Comparison of ENCODE assay signal across 8 mouse cellular contexts in the genomic region with DNA sequence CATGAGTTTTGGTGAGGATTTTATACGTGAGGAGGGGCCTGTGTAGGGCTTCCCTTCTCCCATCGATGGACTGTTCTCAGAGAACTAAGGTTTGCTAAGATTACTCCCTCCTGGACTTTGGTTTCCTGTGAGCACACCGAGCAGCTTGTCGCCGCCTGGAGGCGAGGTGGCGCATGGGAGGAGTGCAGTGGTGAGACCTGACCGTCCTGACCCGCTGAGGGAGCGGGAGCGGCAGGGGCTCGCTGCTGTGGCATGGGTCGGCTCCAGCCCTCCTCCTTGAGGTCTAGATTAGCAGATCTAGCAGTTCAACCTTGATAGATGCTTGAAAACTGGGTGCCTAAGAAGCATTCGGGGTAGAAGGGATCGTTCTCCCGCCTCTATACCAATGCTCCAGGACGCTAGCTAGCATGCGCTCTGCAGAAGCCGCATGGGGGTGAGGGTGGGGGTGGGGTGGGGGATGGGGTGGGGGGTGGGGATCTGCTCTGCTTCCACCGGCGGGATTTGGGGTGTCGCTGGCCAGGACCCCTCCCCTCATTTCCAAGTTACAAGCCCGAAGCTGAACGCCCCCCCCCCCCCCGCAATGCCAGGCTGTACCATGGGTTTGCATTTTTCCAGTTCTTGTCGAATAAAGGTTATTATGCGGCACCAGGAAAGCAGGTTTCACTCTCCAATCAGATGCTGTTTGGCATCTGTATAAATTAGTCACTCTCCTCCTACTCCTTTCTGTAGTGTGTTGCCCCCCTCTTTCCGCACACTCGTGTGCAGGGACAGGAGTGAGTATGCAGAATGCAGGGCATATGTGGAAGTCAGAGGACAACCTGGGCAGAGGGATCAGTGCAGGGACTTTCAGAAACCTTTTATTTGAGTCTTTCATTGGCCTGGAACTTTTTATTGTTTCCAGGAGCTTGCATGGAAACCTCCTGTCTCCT. TPM values are rescaled to one million over a fixed set of nuclear protein-coding genes. Genes with fewer than 3 reads are reported as not detected.
DNase-seq lines count a peak whose midpoint lies in the region; ATAC-seq and TF ChIP-seq lines count a peak whose summit lies in the region.

No protein-coding gene starts in this region.

- peak; percentile 91 for DNase-seq in ES-CJ7 (ENCODE audit: low read depth, low spot score)
- peak; percentile 73 for DNase-seq in forebrain, embryonic 14.5 days (ENCODE audit: low spot score)
- peak; percentile 75 for DNase-seq in hindbrain, postnatal 0 days (ENCODE audit: low spot score)
- DNase-seq in layer of hippocampus, postnatal 36 days: peak; percentile 64 to 65
- DNase-seq in lung, postnatal 0 days (ENCODE audit: low spot score): peak; percentile 75
- peak; percentile 66 for DNase-seq in ovary, postnatal 36 days (ENCODE audit: low spot score)
- peak; percentile 67 to 68 for DNase-seq in thymus, postnatal 36 days

- no peak overlapping the region for H3K27ac ChIP-seq in forebrain, embryonic 14.5 days (ENCODE audit: low read depth, low read length)
- H3K27ac ChIP-seq in hindbrain, postnatal 0 days: peak overlapping the region; percentile 37; the same call in 1 of the 2 replicates
- no peak overlapping the region for H3K27ac ChIP-seq in lung, postnatal 0 days (ENCODE audit: low read length)

- 0 out of 2 replicates have a peak, but pooled peaks have one; percentile 49 for ATAC-seq in cerebellum, adult (ENCODE audit: insufficient number of reproducible peaks, low FRiP score, low TSS enrichment)
- ATAC-seq in forebrain, embryonic 14.5 days: peak; percentile 89
- peak; percentile 88 for ATAC-seq in hindbrain, postnatal 0 days
- peak; percentile 72 for ATAC-seq in lung, postnatal 0 days

- peak overlapping the region; percentile 77 for H3K4me2 ChIP-seq in forebrain, embryonic 14.5 days (ENCODE audit: low read length)
- H3K4me2 ChIP-seq in hindbrain, postnatal 0 days (ENCODE audit: low read depth, low read length): peak overlapping the region; percentile 65
- peak overlapping the region; percentile 56 for H3K4me2 ChIP-seq in lung, postnatal 0 days (replicated peaks; ENCODE audit: low read depth, low read length)

- H3K4me1 ChIP-seq in forebrain, embryonic 14.5 days (ENCODE audit: control insufficient read depth, insufficient read depth, low read length): no peaks in the 10 kb centered on the region; the same call in 1 of the 2 replicates
- no peaks in the 10 kb centered on the region for H3K4me1 ChIP-seq in hindbrain, postnatal 0 days (ENCODE audit: insufficient read depth, low read length)
- H3K4me1 ChIP-seq in lung, postnatal 0 days (ENCODE audit: insufficient read depth, low read depth, low read length): no peaks in the 10 kb centered on the region

- WGBS in forebrain, embryonic 14.5 days: 2% methylated on average over 26 of the region's 29 CpGs
- 5% methylated on average over 29 of the region's 29 CpGs for WGBS in hindbrain, postnatal 0 days
- 5% methylated on average over 29 of the region's 29 CpGs for WGBS in lung, postnatal 0 days

- no peak for TF ChIP-seq EP300 in lung, postnatal 0 days (IDR thresholded peaks at IDR 0.05)

- TF ChIP-seq CTCF in hindbrain, postnatal 0 days (IDR thresholded peaks at IDR 0.05; ENCODE audit: low read depth): peak; percentile 84
- TF ChIP-seq CTCF in lung, postnatal 0 days (IDR thresholded peaks at IDR 0.05): peak; percentile 88

- H3K27me3 ChIP-seq in forebrain, embryonic 14.5 days (replicated peaks; ENCODE audit: control insufficient read depth, insufficient read depth, low read length): no peaks in the 10 kb centered on the region
- no peaks in the 10 kb centered on the region for H3K27me3 ChIP-seq in hindbrain, postnatal 0 days (ENCODE audit: insufficient read depth, low read length)
- peaks cover 6% of the 10 kb centered on the region; the same call in 1 of the 2 replicates for H3K27me3 ChIP-seq in lung, postnatal 0 days (replicated peaks; ENCODE audit: insufficient read depth, low read length)

- no peaks in the 10 kb centered on the region for H3K9me3 ChIP-seq in forebrain, embryonic 14.5 days (replicated peaks; ENCODE audit: control insufficient read depth, low read length)
- no peaks in the 10 kb centered on the region for H3K9me3 ChIP-seq in hindbrain, postnatal 0 days (ENCODE audit: low read length)
- no peaks in the 10 kb centered on the region for H3K9me3 ChIP-seq in lung, postnatal 0 days (ENCODE audit: low read length)

- H3K4me3 ChIP-seq in forebrain, embryonic 14.5 days (ENCODE audit: low read depth, low read length): peak overlapping the region; percentile 39
- H3K4me3 ChIP-seq in hindbrain, postnatal 0 days (ENCODE audit: low read length): peak overlapping the region; percentile 36
- no peak overlapping the region for H3K4me3 ChIP-seq in lung, postnatal 0 days (ENCODE audit: low read depth, low read length)

- peak overlapping the region; percentile 62 for H3K9ac ChIP-seq in forebrain, embryonic 14.5 days (ENCODE audit: low read length)
- peak overlapping the region; percentile 48 for H3K9ac ChIP-seq in hindbrain, postnatal 0 days (replicated peaks; ENCODE audit: low read length)
- H3K9ac ChIP-seq in lung, postnatal 0 days (replicated peaks; ENCODE audit: low read depth): no peak overlapping the region

- no peaks in the 10 kb centered on the region for H3K36me3 ChIP-seq in forebrain, embryonic 14.5 days (ENCODE audit: control insufficient read depth, insufficient read depth, low read length)
- no peaks in the 10 kb centered on the region for H3K36me3 ChIP-seq in hindbrain, postnatal 0 days (ENCODE audit: insufficient read depth, low read length)
- H3K36me3 ChIP-seq in lung, postnatal 0 days (ENCODE audit: insufficient read depth, low read length): no peaks in the 10 kb centered on the region

RNA-seq across cellular contexts. Expression of a gene that starts 28.1 kb away (rescaled TPM):
- polyA plus RNA-seq in forebrain, embryonic 14.5 days (2014; fragmentation: Nextera tagmentation; extraction: Ambion mirVana): 4.4 and 4.7 TPM in 2 replicates
- total RNA-seq in hindbrain, postnatal 0 days (2014; rRNA removed): 0.93 and 1.9 TPM in 2 replicates
- 0.76 and 0.86 TPM in 2 replicates for polyA plus RNA-seq in hindbrain, postnatal 0 days (2015; fragmentation: Nextera tagmentation; extraction: Ambion mirVana)
- total RNA-seq in layer of hippocampus, postnatal 36 days (2021): 1 to 10 TPM; 1.5 to 2.0 TPM
- polyA plus RNA-seq in lung, postnatal 0 days (2015; fragmentation: Nextera tagmentation; extraction: Ambion mirVana): 0.51 and 0.58 TPM in 2 replicates
